Mouse (Mus musculus): ENCODE measurements at regions not wholly inside any gene's neighbourhood (a gene's known extent, or its start where the extent isn't known, plus 50 kb on each side); places are given as distances from the start of the nearest gene placed in this dataset.

DNA sequence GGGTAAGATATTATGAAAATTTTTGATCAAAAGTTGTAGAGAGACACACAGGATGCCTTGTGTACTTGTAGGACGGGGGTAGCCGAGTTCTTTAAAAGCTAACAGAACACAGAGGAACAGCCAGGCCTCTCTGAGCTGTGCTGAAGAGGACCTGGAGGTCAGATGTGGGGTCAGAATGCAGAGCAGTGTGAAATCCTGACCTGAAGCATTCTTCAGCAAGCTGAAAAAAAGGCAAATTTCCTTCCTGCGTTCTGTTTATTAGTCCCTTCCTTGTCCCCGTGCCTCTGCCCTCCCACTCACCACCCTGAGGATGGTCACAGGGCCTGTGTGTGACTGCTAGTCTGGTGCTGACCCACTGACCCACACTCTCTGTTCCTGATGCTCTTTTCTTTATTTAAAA lies 1197.9 kb upstream of the A1bg start:
- WGBS: 27% methylated on average over 4 of the region's 4 CpGs
- H3K4me3 ChIP-seq: no peak overlapping the region
- no peak overlapping the region for H3K4me2 ChIP-seq (replicated peaks)
- H3K9ac ChIP-seq: no peak overlapping the region
- no peaks in the 10 kb centered on the region for H3K9me3 ChIP-seq
- no peaks in the 10 kb centered on the region for H3K27me3 ChIP-seq
- H3K27ac ChIP-seq: no peak overlapping the region
- H3K4me1 ChIP-seq: peaks cover 30% of the 10 kb centered on the region
- no peak for ATAC-seq (ENCODE audit: low FRiP score, low read depth)
- no peaks in the 10 kb centered on the region for H3K36me3 ChIP-seq

DNA sequence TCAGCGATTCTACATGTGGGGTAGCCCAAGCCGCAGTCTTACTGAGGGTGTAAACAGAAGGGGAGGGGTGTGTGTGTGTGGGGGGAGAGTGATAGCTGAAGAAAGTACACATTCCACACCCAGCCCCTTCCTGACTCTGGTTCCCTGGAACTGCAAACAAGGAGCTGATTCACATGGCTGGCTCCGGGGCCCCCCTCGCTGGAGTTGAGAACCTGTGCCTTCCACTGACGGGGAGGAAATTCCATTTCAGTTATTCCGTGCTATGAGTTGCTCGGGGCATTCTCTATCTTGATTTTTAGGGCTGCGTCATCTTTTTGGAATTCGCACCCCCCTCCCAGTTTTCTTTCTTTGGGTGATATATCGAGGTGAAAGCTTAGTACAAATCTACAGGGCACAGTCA lies 1196.2 kb upstream of the A1bg start:
- ATAC-seq (ENCODE audit: low FRiP score, low read depth): peak; percentile 51; the same call in 1 of the 2 replicates
- Histone ChIP-seq H3K9me3 (no peaks in the 10 kb centered on the region), H3K4me3 (no peak overlapping the region), H3K27me3 (no peaks in the 10 kb centered on the region), H3K4me1 (peaks cover 31% of the 10 kb centered on the region), H3K36me3 (no peaks in the 10 kb centered on the region), H3K27ac (no peak overlapping the region; the same call in 1 of the 2 replicates), H3K9ac (no peak overlapping the region), H3K4me2 (replicated peaks) (no peak overlapping the region)
- WGBS: 45% methylated on average over 10 of the region's 10 CpGs

DNA sequence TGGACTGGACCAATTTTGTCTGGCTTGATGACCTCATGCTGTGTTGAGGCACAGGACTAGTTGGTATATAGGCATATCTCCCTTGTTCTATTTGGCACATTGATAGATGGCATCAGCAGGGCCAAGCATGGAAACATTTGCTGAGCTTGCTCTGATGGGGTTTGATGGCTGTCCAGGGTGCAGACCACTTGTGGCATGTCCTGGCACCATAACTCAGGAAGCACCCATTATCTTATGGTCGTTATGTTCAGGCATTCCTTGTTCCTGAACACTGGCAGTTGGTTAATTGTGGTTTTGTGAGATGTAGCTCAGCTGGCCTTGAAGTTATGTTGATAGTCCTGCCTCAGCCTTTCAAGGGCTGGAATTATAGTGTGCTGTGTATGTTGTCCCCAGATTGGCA lies 1193.4 kb upstream of the A1bg start:
- Histone ChIP-seq H3K4me2 (replicated peaks) (no peak overlapping the region), H3K27me3 (no peaks in the 10 kb centered on the region), H3K9me3 (no peaks in the 10 kb centered on the region), H3K36me3 (no peaks in the 10 kb centered on the region), H3K27ac (no peak overlapping the region), H3K4me3 (no peak overlapping the region), H3K4me1 (peaks cover 32% of the 10 kb centered on the region), H3K9ac (no peak overlapping the region)
- no peak for ATAC-seq (ENCODE audit: low FRiP score, low read depth)
- WGBS: 68% methylated on average over 1 of the region's 1 CpGs

DNA sequence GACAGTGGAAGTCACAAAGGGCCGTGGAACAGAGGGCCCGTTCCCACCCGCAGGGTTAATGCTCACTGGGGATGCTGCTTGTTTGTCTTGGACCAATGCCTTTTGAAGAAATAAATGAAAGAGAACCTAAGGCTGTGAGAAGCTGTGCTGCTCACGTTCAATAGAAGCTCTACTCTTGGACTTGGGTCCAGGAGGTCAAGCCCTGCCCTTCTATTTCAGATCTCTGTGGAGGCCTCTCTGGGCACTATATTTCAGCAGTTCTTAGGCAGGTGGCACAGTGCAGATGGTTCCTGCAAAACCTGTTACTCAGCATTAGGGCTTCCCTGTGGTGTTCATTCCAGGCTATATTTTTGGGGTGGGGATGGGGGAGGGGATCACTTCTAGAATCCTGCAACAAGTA lies 1192.0 kb upstream of the A1bg start:
- no peak overlapping the region for H3K4me3 ChIP-seq
- H3K27ac ChIP-seq: no peak overlapping the region
- no peak overlapping the region for H3K9ac ChIP-seq
- no peaks in the 10 kb centered on the region for H3K36me3 ChIP-seq
- no peaks in the 10 kb centered on the region for H3K9me3 ChIP-seq
- H3K4me1 ChIP-seq: peaks cover 30% of the 10 kb centered on the region
- 74% methylated on average over 4 of the region's 4 CpGs for WGBS
- no peak for ATAC-seq (ENCODE audit: low FRiP score, low read depth)
- no peaks in the 10 kb centered on the region for H3K27me3 ChIP-seq
- no peak overlapping the region for H3K4me2 ChIP-seq (replicated peaks)

DNA sequence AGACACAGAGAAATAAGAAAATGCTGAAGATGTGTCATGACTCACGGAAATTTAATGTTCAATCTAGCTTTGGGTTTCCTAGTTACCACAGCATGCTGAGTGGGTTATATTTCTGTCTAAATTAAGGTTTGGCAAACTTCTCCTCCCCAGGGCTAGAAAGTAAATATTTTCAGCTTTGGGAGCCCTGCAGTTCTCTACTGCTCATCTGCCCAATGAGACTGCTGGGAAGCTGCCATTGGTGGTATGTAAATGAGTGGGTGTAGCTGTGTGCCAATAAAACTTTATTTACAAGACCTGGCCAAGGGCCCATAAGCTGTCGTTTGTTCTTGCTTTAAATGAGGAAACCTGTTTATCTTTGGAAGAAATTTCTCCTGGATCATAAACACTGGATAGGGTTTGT lies 1189.3 kb upstream of the A1bg start:
- 60% methylated on average over 2 of the region's 2 CpGs for WGBS
- H3K4me3 ChIP-seq: no peak overlapping the region
- H3K27me3 ChIP-seq: no peaks in the 10 kb centered on the region; the same call in 1 of the 2 replicates
- no peak overlapping the region for H3K9ac ChIP-seq
- no peaks in the 10 kb centered on the region for H3K9me3 ChIP-seq
- no peak overlapping the region for H3K27ac ChIP-seq
- ATAC-seq (ENCODE audit: low FRiP score, low read depth): peak; percentile 16; the same call in 1 of the 2 replicates
- H3K4me2 ChIP-seq (replicated peaks): no peak overlapping the region
- H3K36me3 ChIP-seq: no peaks in the 10 kb centered on the region
- peaks cover 13% of the 10 kb centered on the region for H3K4me1 ChIP-seq

DNA sequence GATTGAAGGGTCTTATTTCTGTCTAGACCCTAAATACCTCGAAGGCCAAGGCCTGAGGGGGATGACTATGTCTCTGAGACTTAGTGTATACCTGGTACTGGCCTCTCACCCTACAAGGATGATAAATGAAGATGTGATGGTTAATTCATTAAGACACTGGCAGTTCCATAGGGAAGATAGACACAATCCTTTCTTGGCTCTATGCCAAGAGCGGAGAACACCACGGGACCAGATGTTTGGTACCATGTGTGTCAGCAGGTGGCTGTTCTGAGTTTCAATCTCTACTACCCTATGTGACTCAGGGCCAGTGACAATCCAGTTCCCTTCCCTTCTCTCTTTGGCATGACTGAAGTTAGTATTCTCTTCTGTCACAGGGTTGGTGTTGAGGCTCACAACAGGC lies 1185.2 kb upstream of the A1bg start:
- WGBS: 77% methylated on average over 3 of the region's 3 CpGs
- no peaks in the 10 kb centered on the region for H3K9me3 ChIP-seq

DNA sequence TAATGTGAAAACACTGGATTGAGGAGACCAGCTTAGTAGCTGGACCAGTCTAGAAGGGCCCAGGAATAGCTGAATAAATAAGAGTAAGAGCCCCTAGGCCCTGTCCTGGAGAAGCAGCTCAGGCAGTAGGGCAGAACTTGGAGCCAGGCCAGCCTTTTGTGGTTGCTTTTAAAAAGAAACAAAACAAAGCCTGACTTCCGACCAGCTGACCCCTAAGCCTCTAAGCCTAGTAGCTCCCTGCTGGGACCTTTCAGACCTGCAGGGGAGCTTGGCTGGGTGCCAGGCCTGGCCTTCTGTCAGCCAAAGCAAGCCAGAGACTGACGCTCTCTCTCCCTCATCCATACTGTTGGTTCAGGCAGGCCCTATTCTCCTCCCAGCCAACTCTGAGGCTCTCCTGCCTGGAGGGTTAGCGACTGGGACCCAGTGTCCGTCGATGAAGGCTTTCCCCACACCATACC lies 1183.7 kb upstream of the A1bg start:
- Histone ChIP-seq H3K9ac (no peak overlapping the region), H3K4me1 (peaks cover 14% of the 10 kb centered on the region), H3K9me3 (no peaks in the 10 kb centered on the region; the same call in 1 of the 2 replicates), H3K27ac (no peak overlapping the region), H3K4me2 (replicated peaks) (no peak overlapping the region), H3K36me3 (0 out of 2 replicates have a peak, but pooled peaks cover 3% of the 10 kb centered on the region), H3K27me3 (no peaks in the 10 kb centered on the region; the same call in 1 of the 2 replicates), H3K4me3 (no peak overlapping the region)
- peak; percentile 83 for ATAC-seq (ENCODE audit: low FRiP score, low read depth)
- WGBS: 20% methylated on average over 5 of the region's 5 CpGs

More for the DNA sequence above, 1185.2 kb upstream of the A1bg start:
- Histone ChIP-seq H3K4me1 (peaks cover 21% of the 10 kb centered on the region), H3K9ac (no peak overlapping the region), H3K27ac (no peak overlapping the region), H3K4me3 (no peak overlapping the region), H3K4me2 (replicated peaks) (no peak overlapping the region), H3K27me3 (no peaks in the 10 kb centered on the region; the same call in 1 of the 2 replicates), H3K36me3 (no peaks in the 10 kb centered on the region)
- no peak for ATAC-seq (ENCODE audit: low FRiP score, low read depth)

DNA sequence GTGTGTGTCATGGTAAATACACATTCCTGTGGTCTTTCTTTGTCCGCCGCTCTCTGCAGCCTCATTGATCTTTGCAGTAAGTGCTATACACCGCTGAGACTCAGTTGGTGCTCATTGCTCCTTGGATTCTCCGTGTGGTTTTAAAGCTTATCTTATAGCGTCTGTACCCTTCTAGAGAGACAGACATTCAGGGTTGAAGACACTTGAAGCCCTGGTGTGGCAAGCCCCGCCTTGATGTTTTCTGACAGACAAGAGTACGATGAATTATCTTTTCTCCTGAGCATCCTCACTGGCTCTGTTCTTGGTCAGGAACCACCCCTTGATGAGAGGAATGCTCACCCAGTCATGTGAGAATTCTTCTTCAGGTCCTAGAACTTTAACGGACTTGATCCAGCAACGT lies 1182.7 kb upstream of the A1bg start:
- Histone ChIP-seq H3K27ac (no peak overlapping the region), H3K4me2 (replicated peaks) (no peak overlapping the region), H3K27me3 (no peaks in the 10 kb centered on the region; the same call in 1 of the 2 replicates), H3K4me3 (no peak overlapping the region), H3K36me3 (0 out of 2 replicates have a peak, but pooled peaks cover 3% of the 10 kb centered on the region), H3K9me3 (no peaks in the 10 kb centered on the region; the same call in 1 of the 2 replicates), H3K9ac (no peak overlapping the region), H3K4me1 (peaks cover 14% of the 10 kb centered on the region)
- no peak for ATAC-seq (ENCODE audit: low FRiP score, low read depth)
- 77% methylated on average over 9 of the region's 9 CpGs for WGBS

DNA sequence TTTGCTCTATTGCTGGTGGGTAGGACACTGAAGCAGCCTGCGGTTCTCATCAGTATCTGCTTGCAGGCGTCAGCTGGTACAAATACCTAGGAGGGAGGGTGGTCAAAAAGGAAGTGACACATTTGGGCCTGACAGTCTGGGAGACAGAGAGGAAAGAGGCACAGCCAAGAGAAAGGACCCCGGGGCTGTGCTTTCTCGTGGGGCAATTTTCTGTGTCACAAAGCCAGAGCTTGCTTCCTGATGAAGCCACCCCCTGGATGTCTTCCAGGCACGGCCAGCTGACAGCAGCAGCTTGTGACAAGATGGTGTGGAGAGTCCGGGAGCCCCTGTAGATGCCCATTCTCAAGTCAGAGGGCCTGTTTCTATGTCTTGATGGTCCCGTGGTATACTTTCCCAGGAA lies 1181.8 kb upstream of the A1bg start:
- no peak overlapping the region for H3K9ac ChIP-seq
- no peaks in the 10 kb centered on the region; the same call in 1 of the 2 replicates for H3K27me3 ChIP-seq
- no peak overlapping the region for H3K4me2 ChIP-seq (replicated peaks)
- no peaks in the 10 kb centered on the region; the same call in 1 of the 2 replicates for H3K9me3 ChIP-seq
- H3K27ac ChIP-seq: no peak overlapping the region
- peaks cover 14% of the 10 kb centered on the region for H3K4me1 ChIP-seq
- H3K4me3 ChIP-seq: no peak overlapping the region
- no peak for ATAC-seq (ENCODE audit: low FRiP score, low read depth)
- 0 out of 2 replicates have a peak, but pooled peaks cover 3% of the 10 kb centered on the region for H3K36me3 ChIP-seq
- WGBS: 48% methylated on average over 7 of the region's 7 CpGs

DNA sequence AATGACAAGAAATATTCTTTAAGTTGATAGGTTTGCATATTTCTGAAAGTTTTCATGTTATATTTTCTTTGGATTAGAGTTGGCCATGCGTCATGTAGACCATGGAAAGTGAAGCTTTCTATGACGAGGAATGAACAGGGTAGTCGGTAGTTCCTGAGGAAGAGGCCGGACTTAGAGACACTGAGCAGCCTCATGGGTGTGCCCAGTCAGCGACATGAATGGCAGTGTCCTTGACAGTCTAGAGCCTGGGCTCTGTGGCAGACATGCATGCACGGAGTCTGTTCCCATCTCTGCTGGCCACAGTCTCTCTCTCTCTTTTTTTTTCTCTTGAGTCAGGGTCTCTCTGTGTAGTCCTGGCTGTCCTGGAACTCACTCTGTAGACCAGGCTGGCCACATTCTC lies 1176.9 kb upstream of the A1bg start:
- Histone ChIP-seq H3K9ac (no peak overlapping the region), H3K4me1 (no peaks in the 10 kb centered on the region), H3K27me3 (no peaks in the 10 kb centered on the region), H3K4me2 (replicated peaks) (no peak overlapping the region), H3K27ac (no peak overlapping the region), H3K4me3 (no peak overlapping the region), H3K9me3 (no peaks in the 10 kb centered on the region; the same call in 1 of the 2 replicates), H3K36me3 (0 out of 2 replicates have a peak, but pooled peaks cover 3% of the 10 kb centered on the region)
- no peak for ATAC-seq (ENCODE audit: low FRiP score, low read depth)
- WGBS: 89% methylated on average over 6 of the region's 6 CpGs

DNA sequence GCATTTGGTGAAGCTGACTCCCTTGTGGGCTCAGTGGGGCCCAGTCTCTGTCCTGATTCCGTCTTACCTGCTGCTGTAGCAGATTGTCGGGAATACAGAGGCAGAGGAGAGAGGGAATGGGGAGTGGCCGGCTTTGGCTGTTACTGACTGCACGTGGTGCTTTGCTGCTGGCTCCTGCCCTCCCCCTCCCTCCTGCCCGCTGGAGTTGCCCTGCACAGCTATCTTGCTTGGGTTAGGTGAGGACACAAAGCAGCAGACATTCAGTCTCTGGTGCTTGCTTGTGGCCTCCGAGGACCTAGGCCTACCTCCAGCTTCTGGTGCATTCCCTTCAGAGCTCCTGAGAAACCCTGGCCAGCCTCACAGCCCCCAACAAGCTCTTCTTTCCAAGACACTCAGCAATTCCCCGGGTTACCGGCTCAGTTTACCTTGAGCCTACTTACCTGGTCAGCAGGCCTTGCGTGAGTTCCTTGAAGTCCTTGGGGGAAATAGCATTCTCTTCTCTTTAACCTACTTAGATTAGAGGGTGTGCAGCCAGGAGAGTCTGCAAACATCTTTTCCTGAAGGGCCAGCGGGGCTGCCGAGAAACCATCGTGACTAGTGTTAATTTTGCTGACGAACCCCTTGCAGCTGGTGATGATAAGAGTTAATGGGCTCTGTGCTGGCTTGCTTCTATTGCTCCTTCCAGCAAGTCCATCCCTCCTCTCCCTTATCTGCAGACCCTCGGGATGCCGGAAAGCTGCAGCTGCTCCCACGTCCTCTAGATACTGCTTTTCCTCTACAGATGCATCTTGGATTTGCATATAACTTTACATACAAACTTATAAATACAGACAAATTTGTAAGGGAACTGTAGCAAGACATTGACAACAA lies 1176.2 kb upstream of the A1bg start:
- Histone ChIP-seq H3K4me1 (no peaks in the 10 kb centered on the region), H3K27ac (no peak overlapping the region), H3K9me3 (no peaks in the 10 kb centered on the region; the same call in 1 of the 2 replicates), H3K36me3 (0 out of 2 replicates have a peak, but pooled peaks cover 3% of the 10 kb centered on the region), H3K4me3 (no peak overlapping the region), H3K4me2 (replicated peaks) (no peak overlapping the region), H3K9ac (no peak overlapping the region), H3K27me3 (no peaks in the 10 kb centered on the region)
- no peak for ATAC-seq (ENCODE audit: low FRiP score, low read depth)
- WGBS: 36% methylated on average over 15 of the region's 16 CpGs

DNA sequence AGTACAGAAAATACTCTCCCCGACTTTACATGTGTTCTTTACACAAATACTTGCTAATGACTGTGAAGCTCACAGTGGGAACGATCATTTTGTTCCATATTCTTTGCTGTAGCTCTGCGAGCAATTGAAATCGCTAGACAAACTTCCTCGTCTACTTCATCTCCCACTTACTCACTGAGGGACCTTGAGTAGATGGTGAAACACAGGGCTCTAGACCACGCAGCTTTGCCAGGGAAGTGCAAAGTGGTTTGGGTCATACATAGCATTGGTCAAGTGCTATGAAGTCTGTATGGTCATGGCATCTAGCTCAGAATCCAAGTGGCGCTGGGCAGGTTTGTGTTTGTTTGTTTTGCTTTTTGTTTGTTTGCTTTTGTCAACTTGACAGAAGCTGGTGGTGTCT lies 1174.0 kb upstream of the A1bg start:
- no peak overlapping the region for H3K4me2 ChIP-seq (replicated peaks)
- peaks cover 11% of the 10 kb centered on the region for H3K4me1 ChIP-seq
- WGBS: 85% methylated on average over 7 of the region's 7 CpGs
- no peaks in the 10 kb centered on the region for H3K27me3 ChIP-seq
- H3K9ac ChIP-seq: no peak overlapping the region
- no peak overlapping the region for H3K27ac ChIP-seq
- H3K4me3 ChIP-seq: no peak overlapping the region
- ATAC-seq (ENCODE audit: low FRiP score, low read depth): no peak
- no peaks in the 10 kb centered on the region for H3K9me3 ChIP-seq
- H3K36me3 ChIP-seq: no peaks in the 10 kb centered on the region

Data from limb, embryonic 13.5 days (tissue).